Mouse (Mus musculus) erythroblast, embryonic 14.5 days (primary cell): ENCODE data around the gene Adcy4.

Source experiments
- GATA1 ChIP-seq: IDR thresholded peaks from 2 replicates; pipeline ENCODE4 v1.6.1; 2012; ENCODE audit warnings: low read length, inconsistent platforms, mixed read lengths
- TAL1 ChIP-seq: IDR thresholded peaks from 3 replicates; pipeline ENCODE4 v1.6.1; 2012; ENCODE audit warnings: low read length, inconsistent platforms, mixed read lengths

- TF ChIP-seq TAL1 (no peak), GATA1 (no peak)
Observed at GRCm38 (mm10) chr14:55793946-55794345, 10.1 kb upstream of the Adcy4 start.
